15 mouse cellular contexts compared by ENCODE assay signal in genomic region chr17:25970448-25970847, GRCm38 (mm10). TPM values are rescaled to one million over a fixed set of nuclear protein-coding genes. Genes with fewer than 3 reads are reported as not detected.
DNase-seq lines count a peak whose midpoint lies in the region; ATAC-seq and TF ChIP-seq lines count a peak whose summit lies in the region.
"Had no signal": no experiment of that assay in that cellular context is flagged by ENCODE, and none has a peak within 500 bp of the region (broad histone marks: within the 10 kb centered on the region; RNA-seq: fewer than 3 reads in every experiment).

No protein-coding gene starts in this region.

- 84% methylated on average over 9 of the region's 9 CpGs for WGBS in kidney, adult 2 months
- WGBS in kidney, embryonic 14.5 days = 93% methylated on average over 9 of the region's 9 CpGs
- WGBS in liver, embryonic 15.5 days (ENCODE audit: insufficient replicate concordance) = 83% methylated on average over 9 of the region's 9 CpGs
- 94% methylated on average over 9 of the region's 9 CpGs for WGBS in heart, embryonic 10.5 days

- H3K36me3 ChIP-seq in kidney, adult 2 months (ENCODE audit: control insufficient read depth, insufficient read depth, low read length) = no peaks in the 10 kb centered on the region; the same call in 1 of the 2 replicates
- H3K36me3 ChIP-seq in kidney, embryonic 14.5 days (ENCODE audit: control insufficient read depth, insufficient read depth, low read length) = 0 out of 2 replicates have a peak, but pooled peaks cover 3% of the 10 kb centered on the region
- peaks cover 10% of the 10 kb centered on the region; the same call in 1 of the 2 replicates for H3K36me3 ChIP-seq in liver, embryonic 15.5 days (replicated peaks)
- H3K36me3 ChIP-seq in heart, embryonic 10.5 days = peaks cover 17% of the 10 kb centered on the region

- no peak for ATAC-seq in kidney, embryonic 14.5 days (ENCODE audit: low FRiP score, low TSS enrichment)
- ATAC-seq in liver, embryonic 15.5 days (ENCODE audit: insufficient read depth) = no peak

- H3K4me2 ChIP-seq in kidney, embryonic 14.5 days (replicated peaks; ENCODE audit: low read depth, low read length) = no peak overlapping the region
- H3K4me2 ChIP-seq in liver, embryonic 15.5 days = no peak overlapping the region
- H3K4me2 ChIP-seq: embryonic facial prominence, embryonic 15.5 days; heart, embryonic 13.5 days; limb, embryonic 12.5 days had no signal

- H3K27ac ChIP-seq in kidney, adult 2 months (ENCODE audit: insufficient read depth, low read depth, low read length) = peak overlapping the region; percentile 12; the same call in 1 of the 2 replicates
- H3K27ac ChIP-seq in kidney, embryonic 14.5 days (ENCODE audit: low read depth, low read length) = no peak overlapping the region
- H3K27ac ChIP-seq in liver, embryonic 15.5 days (replicated peaks) = peak overlapping the region; percentile 61
- no peak overlapping the region for H3K27ac ChIP-seq in heart, embryonic 10.5 days
- H3K27ac ChIP-seq: embryonic facial prominence, embryonic 15.5 days; heart, embryonic 13.5 days; limb, embryonic 12.5 days had no signal

- H3K9me3 ChIP-seq in kidney, embryonic 14.5 days (ENCODE audit: control insufficient read depth, low read length) = no peaks in the 10 kb centered on the region
- H3K9me3 ChIP-seq in liver, embryonic 15.5 days (replicated peaks) = no peaks in the 10 kb centered on the region
- H3K9me3 ChIP-seq in heart, embryonic 10.5 days = no peaks in the 10 kb centered on the region
- H3K9me3 ChIP-seq: embryonic facial prominence, embryonic 15.5 days; heart, embryonic 13.5 days; limb, embryonic 12.5 days had no signal

- TF ChIP-seq POLR2A in kidney, adult 2 months (IDR thresholded peaks at IDR 0.05; ENCODE audit: low read depth, low read length) = no peak

- no peak for DNase-seq in kidney, adult 2 months
- DNase-seq in CD4-positive helper T cell, adult 2 months (ENCODE audit: low read depth, low spot score) = peak; percentile 43
- peak; percentile 48 for DNase-seq in MN1 (ENCODE audit: low spot score)
- no peak for DNase-seq in heart, embryonic 10.5 days (ENCODE audit: low spot score)
- DNase-seq in urinary bladder, adult 18-20 months (ENCODE audit: low spot score in 2 of 2) = no peak
- DNase-seq in left cerebral cortex, postnatal 36 days (ENCODE audit: low spot score in 2 of 2) = no peak
- DNase-seq: adrenal gland, adult 2 months had no signal

- H3K4me3 ChIP-seq in kidney, adult 2 months (ENCODE audit: insufficient read depth, low read depth, low read length) = no peak overlapping the region
- no peak overlapping the region for H3K4me3 ChIP-seq in kidney, embryonic 14.5 days (ENCODE audit: low read length)
- no peak overlapping the region for H3K4me3 ChIP-seq in liver, embryonic 15.5 days (replicated peaks)
- no peak overlapping the region for H3K4me3 ChIP-seq in heart, embryonic 10.5 days
- H3K4me3 ChIP-seq: embryonic facial prominence, embryonic 15.5 days; heart, embryonic 13.5 days; limb, embryonic 12.5 days had no signal

- peaks cover 14% of the 10 kb centered on the region for H3K4me1 ChIP-seq in kidney, adult 2 months (ENCODE audit: control insufficient read depth, insufficient read depth, low read length)
- H3K4me1 ChIP-seq in kidney, embryonic 14.5 days (ENCODE audit: control insufficient read depth, insufficient read depth, low read length) = 0 out of 2 replicates have a peak, but pooled peaks cover 10% of the 10 kb centered on the region
- H3K4me1 ChIP-seq in liver, embryonic 15.5 days (replicated peaks) = peaks cover 47% of the 10 kb centered on the region
- H3K4me1 ChIP-seq in heart, embryonic 10.5 days = peaks cover 7% of the 10 kb centered on the region

- H3K27me3 ChIP-seq in kidney, adult 2 months (replicated peaks; ENCODE audit: control insufficient read depth, insufficient read depth, low read length) = no peaks in the 10 kb centered on the region
- H3K27me3 ChIP-seq in kidney, embryonic 14.5 days (ENCODE audit: control insufficient read depth, insufficient read depth, low read length) = no peaks in the 10 kb centered on the region
- H3K27me3 ChIP-seq in liver, embryonic 15.5 days = no peaks in the 10 kb centered on the region
- H3K27me3 ChIP-seq in heart, embryonic 10.5 days (ENCODE audit: insufficient read depth, poor library complexity, severe bottlenecking) = no peaks in the 10 kb centered on the region
- H3K27me3 ChIP-seq: embryonic facial prominence, embryonic 15.5 days; heart, embryonic 13.5 days; limb, embryonic 12.5 days had no signal

- H3K9ac ChIP-seq in kidney, embryonic 14.5 days (ENCODE audit: low read depth, low read length) = no peak overlapping the region
- no peak overlapping the region for H3K9ac ChIP-seq in liver, embryonic 15.5 days
- H3K9ac ChIP-seq: embryonic facial prominence, embryonic 15.5 days; heart, embryonic 13.5 days; limb, embryonic 12.5 days had no signal

- TF ChIP-seq CTCF in kidney, adult 2 months (conservative IDR thresholded peaks at IDR 0.05; ENCODE audit: insufficient read depth, insufficient read length, low read depth, low read length) = no peak

- intact Hi-C loops in left cerebral cortex, postnatal 36 days (cut with DNase I) = no loop called here

RNA-seq across cellular contexts. Expression of gene Capn15, which starts 15.1 kb away (rescaled TPM):
- polyA plus RNA-seq in kidney, adult 2 months (2012; rRNA removed) = 24.0 and 31.6 TPM in 2 replicates
- polyA plus RNA-seq in kidney, embryonic 14.5 days (2014; fragmentation: Nextera tagmentation; extraction: Ambion mirVana) = 27.1 and 35.3 TPM in 2 replicates
- 9.7 and 11.4 TPM in 2 replicates for polyA plus RNA-seq in liver, embryonic 15.5 days (2015; fragmentation: Nextera tagmentation; extraction: Ambion mirVana)
- polyA plus RNA-seq in heart, embryonic 10.5 days (2016; fragmentation: Nextera tagmentation; extraction: Ambion mirVana) = 20.1 and 21.4 TPM in 2 replicates
- total RNA-seq in left cerebral cortex, postnatal 36 days (2021) = 10 to 100 TPM; 40.8 to 58.4 TPM

RNA-seq across cellular contexts. Expression of gene A930017K11Rik, which starts 18.1 kb away (rescaled TPM):
- polyA plus RNA-seq in kidney, adult 2 months (2012; rRNA removed) = 7.2 and 8.3 TPM in 2 replicates
- 2.8 and 4.4 TPM in 2 replicates for polyA plus RNA-seq in kidney, embryonic 14.5 days (2014; fragmentation: Nextera tagmentation; extraction: Ambion mirVana)
- 0.23 and 0.37 TPM in 2 replicates for polyA plus RNA-seq in liver, embryonic 15.5 days (2015; fragmentation: Nextera tagmentation; extraction: Ambion mirVana)
- 0.20 and 0.55 TPM in 2 replicates for polyA plus RNA-seq in heart, embryonic 10.5 days (2016; fragmentation: Nextera tagmentation; extraction: Ambion mirVana)
- total RNA-seq in left cerebral cortex, postnatal 36 days (2021) = under 1 TPM; 0.41 to 0.59 TPM
- total RNA-seq: adrenal gland, adult 2 months; gastrocnemius, adult 18-20 months had no signal
- polyA plus RNA-seq: large intestine, adult 2 months had no signal

RNA-seq across cellular contexts. Expression of gene Nhlrc4, which starts 25.7 kb away (rescaled TPM):
- 16.0 and 21.0 TPM in 2 replicates for polyA plus RNA-seq in kidney, adult 2 months (2012; rRNA removed)
- 0.28 and 0.43 TPM in 2 replicates for polyA plus RNA-seq in kidney, embryonic 14.5 days (2014; fragmentation: Nextera tagmentation; extraction: Ambion mirVana)
- polyA plus RNA-seq in liver, embryonic 15.5 days (2015; fragmentation: Nextera tagmentation; extraction: Ambion mirVana) = 6.1 and 6.7 TPM in 2 replicates
- 0.15 and 0.85 TPM in 2 replicates for polyA plus RNA-seq in heart, embryonic 10.5 days (2016; fragmentation: Nextera tagmentation; extraction: Ambion mirVana)
- under 1 TPM in 1 of 2 experiments, not detected in 1; 0.30 TPM for total RNA-seq in left cerebral cortex, postnatal 36 days (2021)
- total RNA-seq: adrenal gland, adult 2 months; gastrocnemius, adult 18-20 months; megakaryocyte-erythroid progenitor cell, adult 5-6 weeks had no signal
- polyA plus RNA-seq: adrenal gland, adult 2 months; heart, embryonic 13.5 days; large intestine, adult 2 months had no signal

RNA-seq across cellular contexts. Expression of gene Pigq, which starts 25.7 kb away (rescaled TPM):
- 236 and 270 TPM in 2 replicates for polyA plus RNA-seq in kidney, adult 2 months (2012; rRNA removed)
- polyA plus RNA-seq in kidney, embryonic 14.5 days (2014; fragmentation: Nextera tagmentation; extraction: Ambion mirVana) = 51.5 and 77.2 TPM in 2 replicates
- polyA plus RNA-seq in liver, embryonic 15.5 days (2015; fragmentation: Nextera tagmentation; extraction: Ambion mirVana) = 156 and 174 TPM in 2 replicates
- polyA plus RNA-seq in heart, embryonic 10.5 days (2016; fragmentation: Nextera tagmentation; extraction: Ambion mirVana) = 71.8 and 90.0 TPM in 2 replicates
- total RNA-seq in left cerebral cortex, postnatal 36 days (2021) = 100 to 1,000 TPM; 106 to 120 TPM

RNA-seq across cellular contexts. Expression of gene Rab40c, which starts 50.9 kb away (rescaled TPM):
- 31.3 and 34.8 TPM in 2 replicates for polyA plus RNA-seq in kidney, adult 2 months (2012; rRNA removed)
- polyA plus RNA-seq in kidney, embryonic 14.5 days (2014; fragmentation: Nextera tagmentation; extraction: Ambion mirVana) = 17.2 and 20.4 TPM in 2 replicates
- polyA plus RNA-seq in liver, embryonic 15.5 days (2015; fragmentation: Nextera tagmentation; extraction: Ambion mirVana) = 6.6 and 8.4 TPM in 2 replicates
- polyA plus RNA-seq in heart, embryonic 10.5 days (2016; fragmentation: Nextera tagmentation; extraction: Ambion mirVana) = 22.2 and 24.4 TPM in 2 replicates
- total RNA-seq in left cerebral cortex, postnatal 36 days (2021) = 10 to 100 TPM; 46.1 to 58.0 TPM

Comparison
In these comparisons a context has a peak if more than half of its experiments do, and no peak if none do; other contexts are left out.
1. H3K27ac ChIP-seq: peak in kidney, adult 2 months (single experiment) and liver, embryonic 15.5 days (single experiment); none in kidney, embryonic 14.5 days (single experiment) and heart, embryonic 10.5 days (single experiment).
2. DNase-seq: peak in CD4-positive helper T cell, adult 2 months (single experiment) and MN1 (single experiment); none in kidney, adult 2 months (single experiment), heart, embryonic 10.5 days (single experiment), urinary bladder, adult 18-20 months (0 of 2) and left cerebral cortex, postnatal 36 days (0 of 2).